Mouse (Mus musculus): ENCODE measurements at regions not wholly inside any gene's neighbourhood (a gene's known extent, or its start where the extent isn't known, plus 50 kb on each side); places are given as distances from the start of the nearest gene placed in this dataset.

DNA sequence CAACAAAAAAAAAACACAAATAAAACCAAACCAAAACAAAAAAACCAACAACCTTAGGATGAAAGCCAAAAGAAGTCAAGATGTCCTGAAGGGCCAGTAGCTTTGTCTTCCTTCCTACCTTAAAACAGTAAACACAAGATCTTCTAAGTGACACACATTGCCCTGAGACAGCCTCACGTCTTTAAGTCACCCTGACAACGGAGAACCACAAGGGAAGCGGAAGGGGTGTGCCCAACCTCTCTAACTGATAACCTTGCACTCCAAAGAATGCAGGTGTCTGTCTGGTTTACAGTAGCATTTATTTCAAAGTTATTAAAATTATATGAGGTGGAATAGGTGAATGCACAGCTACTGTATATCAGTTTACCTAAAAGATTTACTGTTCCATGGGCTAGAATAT, 105.7 kb upstream of the Pcgf5 start:
- no peak overlapping the region for H3K27ac ChIP-seq
- no peak overlapping the region for H3K4me3 ChIP-seq
- no peak for DNase-seq (ENCODE audit: low spot score in 2 of 2)
- TF ChIP-seq CTCF (conservative IDR thresholded peaks at IDR 0.05) = no peak

DNA sequence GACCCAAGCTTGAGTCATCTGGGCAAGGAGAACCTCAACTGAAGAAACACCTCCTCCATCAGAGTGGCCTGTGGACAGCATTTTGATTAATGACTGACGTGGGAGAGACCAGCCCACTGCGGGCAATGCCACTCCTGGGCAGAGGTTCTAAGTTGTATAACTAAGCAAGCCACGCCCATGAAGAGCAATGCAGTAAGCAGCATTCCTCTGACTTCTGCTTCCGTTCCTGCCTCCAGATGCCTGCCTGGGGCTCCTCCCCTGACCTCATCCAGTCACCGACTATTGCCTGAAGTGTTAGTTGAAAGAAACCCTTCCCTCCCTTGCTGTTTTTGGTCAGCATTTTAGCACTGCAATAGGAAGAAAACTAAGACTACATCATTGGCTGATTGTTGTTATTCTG, 105.2 kb upstream of the Pcgf5 start:
- H3K4me3 ChIP-seq = no peak overlapping the region
- no peak for TF ChIP-seq CTCF (conservative IDR thresholded peaks at IDR 0.05)
- no peak overlapping the region for H3K27ac ChIP-seq
- DNase-seq (ENCODE audit: low spot score in 2 of 2) = no peak

DNA sequence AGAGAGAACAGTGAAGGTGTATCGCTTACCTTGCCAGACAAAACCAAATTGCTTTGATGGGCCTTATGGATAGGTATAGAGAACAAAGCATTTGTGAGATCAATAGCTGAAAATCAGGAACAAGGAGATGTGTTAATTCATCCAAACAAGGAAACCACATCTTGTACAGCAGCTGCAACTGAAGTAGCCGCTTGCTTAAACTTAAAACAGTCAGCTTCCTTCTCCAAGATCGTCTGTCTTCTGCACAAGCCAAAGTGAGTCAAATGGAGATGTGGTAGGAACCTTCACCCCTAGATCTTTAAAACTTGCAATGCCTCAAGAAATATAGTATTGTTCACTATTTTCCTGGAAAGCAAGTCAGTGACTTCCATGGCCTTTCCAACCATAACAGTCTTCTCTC, 95.6 kb upstream of the Pcgf5 start:
- Histone ChIP-seq H3K27ac (no peak overlapping the region), H3K4me3 (no peak overlapping the region)
- DNase-seq (ENCODE audit: low spot score in 2 of 2) = no peak
- TF ChIP-seq CTCF (conservative IDR thresholded peaks at IDR 0.05) = no peak

DNA sequence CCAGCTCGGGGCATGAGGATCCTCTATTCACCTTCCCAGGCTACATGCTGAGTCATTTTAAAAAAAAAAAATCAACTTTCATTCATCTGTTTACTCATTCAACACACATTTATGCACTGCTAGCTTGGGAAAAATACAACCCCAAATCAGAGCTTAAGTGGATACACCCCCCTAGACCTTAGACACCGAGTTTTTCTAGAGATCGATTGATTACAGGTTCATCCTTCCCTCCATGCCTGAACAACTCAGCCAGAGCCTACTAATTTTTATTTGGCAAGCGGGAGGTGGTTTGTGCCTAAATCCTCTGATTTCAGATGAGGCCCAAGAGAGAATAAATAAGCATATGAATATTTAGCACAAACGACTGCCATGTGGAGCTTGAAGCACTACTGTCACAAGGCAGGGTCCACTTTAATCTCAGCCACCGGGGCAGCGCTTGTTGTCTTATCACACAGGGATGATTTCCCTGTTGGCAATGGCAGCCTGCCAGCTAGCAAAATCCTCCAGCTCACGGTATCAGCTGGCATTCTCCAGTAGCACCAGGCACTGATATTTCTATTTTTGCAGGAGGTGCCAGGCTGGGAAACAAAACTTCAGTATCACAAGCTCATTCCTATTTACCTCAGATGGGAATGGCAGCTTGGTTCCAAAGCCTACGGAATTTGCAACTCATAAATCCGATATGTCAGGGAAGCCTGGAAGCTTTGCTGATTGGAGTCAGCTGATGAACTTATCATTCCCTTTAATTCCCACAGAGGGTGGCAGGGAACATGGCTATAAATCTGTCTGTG, 90.2 kb upstream of the Pcgf5 start:
- no peak for TF ChIP-seq CTCF (conservative IDR thresholded peaks at IDR 0.05)
- Histone ChIP-seq H3K27ac (peak overlapping the region; percentile 69), H3K4me3 (no peak overlapping the region)

DNA sequence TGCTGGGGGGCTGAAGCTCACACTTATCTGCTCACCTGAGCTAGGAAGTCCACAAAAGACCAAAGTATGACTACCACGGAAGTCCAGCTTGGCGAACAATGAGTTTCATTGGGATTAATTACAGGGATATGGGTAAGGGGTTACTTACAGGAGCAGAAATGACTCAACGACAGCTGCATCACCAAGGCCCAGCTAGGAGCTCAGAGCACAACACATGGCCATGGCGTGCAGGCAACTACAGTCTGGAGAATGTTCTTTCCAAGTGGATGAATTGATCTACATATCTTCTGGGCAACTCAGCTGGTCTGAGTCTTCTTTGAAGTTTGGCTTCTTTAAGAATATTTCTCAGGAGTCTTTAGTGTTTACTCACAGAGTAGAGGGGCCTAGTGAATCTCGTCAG, 86.3 kb upstream of the Pcgf5 start:
- H3K27ac ChIP-seq = no peak overlapping the region
- no peak overlapping the region for H3K4me3 ChIP-seq
- TF ChIP-seq CTCF (conservative IDR thresholded peaks at IDR 0.05) = no peak
- no peak for DNase-seq (ENCODE audit: low spot score in 2 of 2)

More for the DNA sequence above, 90.2 kb upstream of the Pcgf5 start:
- DNase-seq (ENCODE audit: low spot score in 2 of 2) = peak; percentile 54 to 72

DNA sequence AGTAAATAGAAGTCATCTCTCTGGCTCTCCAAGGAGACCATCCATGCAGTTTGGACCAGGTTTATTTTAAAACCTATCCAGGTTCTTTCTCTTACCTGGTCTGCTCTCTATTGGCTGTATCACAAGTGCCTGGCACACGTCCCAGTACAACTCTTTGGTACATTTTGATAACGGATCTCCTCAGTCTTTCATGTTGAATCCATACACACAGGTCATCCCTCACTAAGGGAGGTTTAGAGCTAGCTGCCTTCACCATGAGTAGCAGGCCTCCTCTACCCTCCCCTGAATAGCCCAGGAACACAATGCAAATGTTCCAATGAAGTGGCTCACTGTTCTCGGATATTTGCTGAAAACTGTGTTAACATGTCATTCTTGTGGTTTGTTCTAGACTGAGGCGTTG, 84.2 kb upstream of the Pcgf5 start:
- Histone ChIP-seq H3K27ac (no peak overlapping the region), H3K4me3 (no peak overlapping the region)
- no peak for DNase-seq (ENCODE audit: low spot score in 2 of 2)
- TF ChIP-seq CTCF (conservative IDR thresholded peaks at IDR 0.05) = no peak

DNA sequence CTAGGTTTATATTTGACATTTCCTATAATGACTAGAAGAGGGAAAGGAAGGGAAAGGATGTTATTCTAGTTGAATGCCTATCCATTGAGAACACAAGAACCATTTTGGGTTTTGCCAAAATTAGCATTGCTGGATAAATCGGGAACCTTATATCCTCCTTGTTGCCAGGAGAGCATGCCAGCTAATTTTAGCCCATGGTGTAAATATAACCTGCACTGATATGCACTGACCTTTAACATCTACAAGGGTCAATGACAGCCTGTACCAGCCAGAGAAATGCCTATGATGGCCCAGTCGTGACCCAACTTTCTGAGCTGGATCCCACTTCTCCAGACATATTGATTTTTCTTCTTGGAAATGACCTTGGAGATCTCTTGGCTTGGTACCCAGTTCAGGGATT, 83.7 kb upstream of the Pcgf5 start:
- no peak for TF ChIP-seq CTCF (conservative IDR thresholded peaks at IDR 0.05)
- H3K4me3 ChIP-seq = no peak overlapping the region
- no peak for DNase-seq (ENCODE audit: low spot score in 2 of 2)
- H3K27ac ChIP-seq = no peak overlapping the region

DNA sequence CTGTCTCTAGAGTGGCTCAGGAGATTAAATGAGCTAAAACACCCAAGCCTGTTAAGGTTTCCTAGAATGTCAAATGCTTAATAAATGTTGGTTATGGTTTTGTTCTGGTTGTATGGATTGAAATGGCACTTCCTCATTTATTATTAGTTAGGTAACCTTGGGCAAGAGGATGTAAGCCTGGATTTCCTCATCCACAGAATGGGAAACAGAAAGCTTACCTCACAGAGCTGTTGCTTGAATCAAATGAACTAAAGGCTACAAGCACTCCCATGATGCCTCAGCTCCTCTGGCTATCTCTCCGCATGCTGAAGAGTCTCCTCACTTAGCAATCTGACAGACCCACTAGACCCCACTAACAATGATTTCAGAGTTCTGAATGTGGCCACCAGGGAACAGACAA, 82.8 kb upstream of the Pcgf5 start:
- H3K27ac ChIP-seq = no peak overlapping the region
- no peak for DNase-seq (ENCODE audit: low spot score in 2 of 2)
- TF ChIP-seq CTCF (conservative IDR thresholded peaks at IDR 0.05) = no peak
- H3K4me3 ChIP-seq = no peak overlapping the region

DNA sequence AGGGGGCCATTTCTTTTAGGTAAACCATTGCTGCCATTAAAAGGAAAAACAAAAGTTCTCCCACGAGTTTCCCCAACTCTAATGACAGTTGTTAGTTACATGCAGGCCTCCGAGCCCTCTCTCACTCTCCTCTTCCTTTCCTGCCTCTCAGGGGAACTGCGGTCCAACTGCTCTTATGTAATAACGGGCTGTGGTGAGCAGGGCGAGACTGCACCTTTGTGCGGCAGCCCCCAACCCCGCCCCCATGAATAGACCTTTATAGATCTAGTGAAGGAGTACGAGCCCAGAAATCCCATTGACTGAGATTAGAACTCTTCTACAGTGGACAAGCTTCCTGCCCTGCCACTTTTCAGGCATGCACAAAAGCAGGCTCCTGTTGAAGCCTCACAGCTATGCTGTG, 81.8 kb upstream of the Pcgf5 start:
- Histone ChIP-seq H3K27ac (no peak overlapping the region), H3K4me3 (no peak overlapping the region)
- DNase-seq (ENCODE audit: low spot score in 2 of 2) = no peak
- TF ChIP-seq CTCF (conservative IDR thresholded peaks at IDR 0.05) = no peak

DNA sequence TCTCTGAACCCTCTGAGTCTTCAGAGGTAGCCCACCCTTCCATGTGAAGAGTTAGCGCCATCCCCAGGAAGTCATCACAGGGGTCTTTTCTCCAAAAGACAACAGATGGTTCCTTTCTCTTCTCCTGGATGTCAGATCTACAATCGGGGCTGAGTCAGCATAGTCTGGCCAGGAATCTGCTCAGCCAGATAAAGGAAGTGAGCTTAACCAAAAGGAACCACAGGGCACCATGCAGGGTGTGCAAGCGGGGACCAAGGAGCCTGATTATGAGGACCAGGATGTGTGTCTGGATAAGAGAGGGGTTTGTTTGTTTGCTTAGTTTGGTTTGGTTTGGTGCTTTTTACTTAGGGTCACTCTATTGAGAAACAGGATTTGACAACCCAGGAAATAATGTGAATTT, 74.6 kb upstream of the Pcgf5 start:
- Histone ChIP-seq H3K27ac (no peak overlapping the region), H3K4me3 (no peak overlapping the region)
- no peak for TF ChIP-seq CTCF (conservative IDR thresholded peaks at IDR 0.05)
- DNase-seq (ENCODE audit: low spot score in 2 of 2) = no peak

DNA sequence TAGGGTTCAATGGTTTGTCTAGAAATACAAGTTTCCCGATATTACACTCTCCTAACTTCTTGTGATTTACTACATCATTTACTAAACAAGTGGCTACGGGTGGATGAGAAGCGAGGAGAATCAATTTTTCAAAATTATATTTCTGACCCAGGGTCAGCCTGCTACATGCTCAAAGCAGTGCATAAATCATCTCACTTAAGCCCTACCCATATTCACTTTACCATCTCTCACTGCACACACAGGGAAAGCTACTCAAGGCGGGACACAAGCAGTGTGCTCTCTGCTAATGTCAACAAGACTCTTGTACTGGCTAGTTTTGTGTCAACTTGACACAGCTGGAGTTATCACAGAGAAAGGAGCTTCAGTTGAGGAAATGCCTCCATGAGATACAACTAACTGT, 62.6 kb upstream of the Pcgf5 start:
- no peak overlapping the region for H3K4me3 ChIP-seq
- H3K27ac ChIP-seq = no peak overlapping the region
- no peak for DNase-seq (ENCODE audit: low spot score in 2 of 2)
- no peak for TF ChIP-seq CTCF (conservative IDR thresholded peaks at IDR 0.05)

DNA sequence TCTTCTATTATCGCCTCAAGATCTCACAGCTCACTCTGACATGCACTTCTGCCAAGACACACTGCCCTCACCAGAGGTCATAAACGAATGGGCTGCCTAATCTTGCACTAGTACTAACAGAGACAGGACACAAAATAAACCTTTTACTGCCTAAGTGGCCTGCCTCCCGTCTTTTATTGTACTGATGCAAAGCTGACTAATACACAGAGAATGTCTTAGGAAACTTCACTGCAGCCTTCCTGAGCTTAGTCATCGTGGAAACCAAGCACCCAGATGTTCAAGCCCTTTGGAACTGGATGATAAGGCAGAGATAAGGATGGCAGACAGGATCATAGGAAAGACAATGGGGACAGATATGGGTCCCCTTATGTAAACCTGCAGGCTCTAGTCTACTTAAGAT, 57.3 kb upstream of the Pcgf5 start:
- DNase-seq (ENCODE audit: low spot score in 2 of 2) = no peak
- H3K27ac ChIP-seq = no peak overlapping the region
- no peak for TF ChIP-seq CTCF (conservative IDR thresholded peaks at IDR 0.05)
- no peak overlapping the region for H3K4me3 ChIP-seq

DNA sequence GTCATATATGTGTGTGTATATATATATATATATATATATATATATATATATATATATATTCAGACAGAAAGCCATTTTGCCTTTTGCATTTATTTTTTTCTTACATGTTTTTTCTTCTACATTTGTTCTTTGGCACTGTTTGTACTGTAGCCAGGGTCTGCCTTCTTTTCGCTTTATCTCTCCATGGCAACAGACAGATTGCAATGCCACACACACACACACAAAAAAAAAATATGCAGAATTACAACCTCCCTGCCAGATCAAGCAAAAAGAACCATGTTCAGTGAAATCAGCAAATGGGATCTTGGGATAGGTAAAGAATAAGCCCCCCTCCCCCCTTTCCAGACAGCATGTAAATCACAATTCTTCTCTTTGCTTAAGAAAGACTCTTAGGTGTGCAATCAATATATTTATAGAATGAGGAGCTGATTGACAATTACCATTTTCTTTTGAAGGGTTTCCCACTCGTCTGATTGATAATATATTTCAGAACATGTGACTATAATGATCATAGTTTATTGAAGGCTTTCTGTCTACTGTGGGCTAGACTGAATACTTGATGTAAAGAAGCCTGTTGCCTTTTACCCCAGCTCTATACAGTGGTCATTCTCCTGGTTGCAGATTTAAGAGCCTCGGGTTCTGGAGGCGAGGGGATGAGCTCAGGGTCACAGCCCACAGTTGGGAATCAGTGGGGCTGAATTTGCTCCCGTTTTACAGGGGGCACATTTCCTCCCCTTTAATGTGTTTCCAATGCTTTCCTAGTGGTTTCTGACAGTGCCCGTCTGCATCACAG, 54.7 kb upstream of the Pcgf5 start:
- no peak for TF ChIP-seq CTCF (conservative IDR thresholded peaks at IDR 0.05)
- Histone ChIP-seq H3K4me3 (no peak overlapping the region), H3K27ac (peak overlapping the region; percentile 62)
- DNase-seq (ENCODE audit: low spot score in 2 of 2) = peak; percentile 13 to 34

Measured in layer of hippocampus, adult 2 months (tissue).